Mouse (Mus musculus) limb, embryonic 12.5 days (tissue): Measurements from ENCODE around the gene Plin2. TPM values are rescaled to one million over a fixed set of nuclear protein-coding genes. Genes with fewer than 3 reads are reported as not detected.
A peak's percentile ranks its signal among the peaks of the same experiment; 100 is the strongest.
"Not testable (repeated sequence)": the region's sequence is repeated elsewhere in the genome, so short reads cannot be mapped to it uniquely, and the experiment has no call there.

Source experiments
- ATAC-seq: fragments of 200-750 bp; cut with Nextera tagmentation; 2 replicates; pipeline ENCODE4 v1.8.0; 2017; ENCODE audit warnings: low read depth, moderate TSS enrichment; ENCODE audit not compliant: insufficient number of reproducible peaks, insufficient read depth, low FRiP score, low TSS enrichment
- H3K27ac ChIP-seq: fragments of 300-500 bp; sonication (generic); 2 replicates; pipeline ENCODE4 v1.5.1; 2016; ENCODE audit warnings: mild to moderate bottlenecking, moderate library complexity
- H3K27me3 ChIP-seq: fragments of 300-500 bp; sonication (generic); 2 replicates; pipeline ENCODE4 v1.6.1; 2016; ENCODE audit warnings: mild to moderate bottlenecking, moderate library complexity
- H3K36me3 ChIP-seq: fragments of 300-500 bp; sonication (generic); 2 replicates; pipeline ENCODE4 v1.6.1; 2016; ENCODE audit warnings: mild to moderate bottlenecking, moderate library complexity
- H3K4me1 ChIP-seq: fragments of 300-500 bp; sonication (generic); replicated peaks from 2 replicates; pipeline ENCODE4 v1.6.1; 2016
- H3K4me2 ChIP-seq: fragments of 300-500 bp; sonication (generic); 2 replicates; pipeline ENCODE4 v1.6.1; 2016; ENCODE audit warnings: mild to moderate bottlenecking, moderate library complexity
- H3K4me3 ChIP-seq: fragments of 300-500 bp; sonication (generic); replicated peaks from 2 replicates; pipeline ENCODE4 v1.5.1; 2016; ENCODE audit warnings: mild to moderate bottlenecking
- H3K9ac ChIP-seq: fragments of 300-500 bp; sonication (generic); replicated peaks from 2 replicates; pipeline ENCODE4 v1.6.1; 2016; ENCODE audit warnings: mild to moderate bottlenecking, moderate library complexity
- H3K9me3 ChIP-seq: fragments of 300-500 bp; sonication (generic); 2 replicates; pipeline ENCODE4 v1.6.1; 2016; ENCODE audit warnings: mild to moderate bottlenecking, moderate library complexity
- WGBS: fragments of 180-500 bp; shearing (Covaris S2); methylation state at CpG from one replicate; pipeline ENCODE4 v1.1.7; 2016; 5-methylcytosine and 5-hydroxymethylcytosine counted together
- polyA plus RNA-seq: library from polyadenylated mRNA; unstranded; fragments of >200 nt; fragmentation: Nextera tagmentation; extraction: Ambion mirVana; gene quantifications from 2 replicates; pipeline ENCODE4 v1.2.1, GENCODE M21; 2016

Gene Plin2
- polyA plus RNA-seq, 1 experiment from 2014 or later: 79.0 TPM

- H3K36me3 ChIP-seq, H3K9me3 ChIP-seq, H3K9ac ChIP-seq, H3K4me1 ChIP-seq, ATAC-seq, H3K27me3 ChIP-seq, H3K27ac ChIP-seq, H3K4me3 ChIP-seq, H3K4me2 ChIP-seq: not testable (repeated sequence)
- 89% methylated on average over 7 of the region's 7 CpGs for WGBS
Measured at GRCm38 (mm10) chr4:86626496-86626895, 43.4 kb downstream of the Plin2 start.

GRCm38 (mm10) chr4:86625463-86625862 is 44.4 kb downstream of the Plin2 start:
- Histone ChIP-seq H3K4me2 (no peak overlapping the region), H3K27me3 (no peaks in the 10 kb centered on the region), H3K4me1 (no peaks in the 10 kb centered on the region), H3K9me3 (no peaks in the 10 kb centered on the region), H3K4me3 (no peak overlapping the region), H3K9ac (no peak overlapping the region), H3K27ac (no peak overlapping the region), H3K36me3 (no peaks in the 10 kb centered on the region)
- 82% methylated on average over 5 of the region's 5 CpGs for WGBS
- no peak for ATAC-seq

GRCm38 (mm10) chr4:86622532-86622931 is 47.3 kb downstream of the Plin2 start:
- not testable (repeated sequence) for H3K9me3 ChIP-seq, H3K4me1 ChIP-seq, H3K36me3 ChIP-seq, H3K4me2 ChIP-seq, H3K27ac ChIP-seq, H3K4me3 ChIP-seq, H3K27me3 ChIP-seq, ATAC-seq, H3K9ac ChIP-seq
- WGBS: 93% methylated on average over 1 of the region's 1 CpGs

GRCm38 (mm10) chr4:86622116-86622515 is 47.7 kb downstream of the Plin2 start:
- Histone ChIP-seq H3K4me2 (no peak overlapping the region), H3K9me3 (no peaks in the 10 kb centered on the region), H3K4me1 (no peaks in the 10 kb centered on the region), H3K36me3 (no peaks in the 10 kb centered on the region), H3K4me3 (no peak overlapping the region), H3K27ac (no peak overlapping the region), H3K9ac (no peak overlapping the region), H3K27me3 (no peaks in the 10 kb centered on the region)
- ATAC-seq: no peak
- 59% methylated on average over 3 of the region's 3 CpGs for WGBS

GRCm38 (mm10) chr4:86620506-86620905 is 49.4 kb downstream of the Plin2 start:
- H3K36me3 ChIP-seq: no peaks in the 10 kb centered on the region
- H3K9ac ChIP-seq: no peak overlapping the region
- no peak overlapping the region for H3K4me3 ChIP-seq
- no peaks in the 10 kb centered on the region for H3K9me3 ChIP-seq
- H3K27ac ChIP-seq: no peak overlapping the region
- no peak for ATAC-seq
- H3K27me3 ChIP-seq: no peaks in the 10 kb centered on the region
- no peak overlapping the region for H3K4me2 ChIP-seq
- no peaks in the 10 kb centered on the region for H3K4me1 ChIP-seq
- WGBS: 70% methylated on average over 2 of the region's 2 CpGs

- Histone ChIP-seq H3K36me3 (0 out of 2 replicates have a peak, but pooled peaks cover 4% of the 10 kb centered on the region), H3K27me3 (no peaks in the 10 kb centered on the region), H3K9ac (peak overlapping the region; percentile 46), H3K27ac (peak overlapping the region; percentile 62), H3K4me2 (peak overlapping the region; percentile 79), H3K4me3 (peak overlapping the region; percentile 90), H3K9me3 (no peaks in the 10 kb centered on the region), H3K4me1 (peaks cover 10% of the 10 kb centered on the region)
- ATAC-seq: peak; percentile 57; the same call in 1 of the 2 replicates
- 36% methylated on average over 8 of the region's 8 CpGs for WGBS
Measured at GRCm38 (mm10) chr4:86612289-86612620, 57.6 kb downstream of the Plin2 start.

- WGBS: under 1% methylated on average over 59 of the region's 59 CpGs
- Histone ChIP-seq H3K4me2 (peak within 1 kb of the TSS; percentile 79), H3K36me3 (peaks cover 9% of the 10 kb centered on the region; the same call in 1 of the 2 replicates), H3K9me3 (no peaks in the 10 kb centered on the region), H3K27ac (peak within 1 kb of the TSS; percentile 75), H3K9ac (peak within 1 kb of the TSS; percentile 88), H3K4me3 (peak within 1 kb of the TSS; percentile 90), H3K4me1 (peaks cover 10% of the 10 kb centered on the region), H3K27me3 (no peaks in the 10 kb centered on the region)
- peak; percentile 99 for ATAC-seq
Measured at GRCm38 (mm10) chr4:86611524-86612288, 58.2 kb downstream of the Plin2 start, which contains the start of gene Haus6. Haus6 (minus strand) TSS chr4:86612055.

Other genes starting within 250 kb of the Plin2 start
- 0.15 and 0.28 TPM in 2 replicates for gene Saxo1, start 111.7 kb downstream of the Plin2 start, polyA plus RNA-seq
- gene Rraga, start 94.4 kb downstream of the Plin2 start, polyA plus RNA-seq: 66.2 and 70.8 TPM in 2 replicates
- 24.0 and 25.5 TPM in 2 replicates for gene Haus6, start 58.0 kb downstream of the Plin2 start, polyA plus RNA-seq
- gene Dennd4c, start 78.5 kb upstream of the Plin2 start, polyA plus RNA-seq: 9.3 and 9.9 TPM in 2 replicates
- 686 and 699 TPM in 2 replicates for gene Rps6, start 187.4 kb upstream of the Plin2 start, polyA plus RNA-seq
- gene Acer2, start 204.3 kb upstream of the Plin2 start, polyA plus RNA-seq: 19.7 and 19.8 TPM in 2 replicates